Mouse (Mus musculus) kidney, embryonic 14.5 days (tissue): ENCODE measurements at regions not wholly inside any gene's neighbourhood (a gene's known extent, or its start where the extent isn't known, plus 50 kb on each side); places are given as distances from the start of the nearest gene placed in this dataset.

Source experiments
- ATAC-seq: fragments of 200-750 bp; cut with Nextera tagmentation; 2 replicates; pipeline ENCODE4 v1.8.0; 2017; ENCODE audit warnings: moderate number of reproducible peaks, mild to moderate bottlenecking, moderate TSS enrichment, moderate library complexity; ENCODE audit not compliant: low FRiP score, low TSS enrichment
- H3K27ac ChIP-seq: fragments of 300-500 bp; sonication (generic); 2 replicates; pipeline ENCODE4 v1.5.1; 2014; ENCODE audit warnings: low read depth, mild to moderate bottlenecking, low read length, moderate library complexity, mixed read lengths
- H3K27me3 ChIP-seq: fragments of 300-500 bp; sonication (generic); 2 replicates; pipeline ENCODE4 v1.6.1; 2014; ENCODE audit warnings: mild to moderate bottlenecking, low read length; ENCODE audit not compliant: control insufficient read depth, insufficient read depth
- H3K36me3 ChIP-seq: fragments of 300-500 bp; sonication (generic); 2 replicates; pipeline ENCODE4 v1.6.1; 2014; ENCODE audit warnings: low read length, mixed read lengths; ENCODE audit not compliant: control insufficient read depth, insufficient read depth
- H3K4me1 ChIP-seq: fragments of 300-500 bp; sonication (generic); 2 replicates; pipeline ENCODE4 v1.6.1; 2014; ENCODE audit warnings: low read length, mixed read lengths; ENCODE audit not compliant: control insufficient read depth, insufficient read depth
- H3K4me2 ChIP-seq: fragments of 300-500 bp; sonication (generic); replicated peaks from 2 replicates; pipeline ENCODE4 v1.6.1; 2014; ENCODE audit warnings: low read depth, mild to moderate bottlenecking, low read length
- H3K4me3 ChIP-seq: fragments of 300-500 bp; sonication (generic); 2 replicates; pipeline ENCODE4 v1.5.1; 2014; ENCODE audit warnings: mild to moderate bottlenecking, low read length
- H3K9ac ChIP-seq: fragments of 300-500 bp; sonication (generic); 2 replicates; pipeline ENCODE4 v1.6.1; 2014; ENCODE audit warnings: low read depth, mild to moderate bottlenecking, low read length, moderate library complexity
- H3K9me3 ChIP-seq: fragments of 300-500 bp; sonication (generic); 2 replicates; pipeline ENCODE4 v1.6.1; 2016; ENCODE audit warnings: low read length; ENCODE audit not compliant: control insufficient read depth
- WGBS: fragments of 180-500 bp; shearing (Covaris S2); extraction: QIAGEN DNeasy Blood & Tissue Kit; methylation state at CpG from one replicate; pipeline ENCODE4 v1.1.7; 2014; 5-methylcytosine and 5-hydroxymethylcytosine counted together

- no peak overlapping the region for H3K4me3 ChIP-seq
- H3K27ac ChIP-seq = no peak overlapping the region
- no peak overlapping the region for H3K9ac ChIP-seq
- peaks cover 21% of the 10 kb centered on the region for H3K4me1 ChIP-seq
- no peak overlapping the region for H3K4me2 ChIP-seq
- ATAC-seq = no peak
- H3K27me3 ChIP-seq = no peaks in the 10 kb centered on the region
- 6% methylated on average over 8 of the region's 8 CpGs for WGBS
- no peaks in the 10 kb centered on the region for H3K9me3 ChIP-seq
- no peaks in the 10 kb centered on the region for H3K36me3 ChIP-seq
Measured at GRCm38 (mm10) chr16:76762619-76763283, 250.8 kb upstream of the Usp25 start.

GRCm38 (mm10) chr16:76761848-76762247, 251.7 kb upstream of the Usp25 start:
- Histone ChIP-seq H3K4me3 (no peak overlapping the region), H3K4me1 (peaks cover 21% of the 10 kb centered on the region), H3K4me2 (no peak overlapping the region), H3K9me3 (no peaks in the 10 kb centered on the region), H3K36me3 (no peaks in the 10 kb centered on the region), H3K9ac (no peak overlapping the region), H3K27ac (no peak overlapping the region), H3K27me3 (no peaks in the 10 kb centered on the region)
- 61% methylated on average over 1 of the region's 1 CpGs for WGBS
- no peak for ATAC-seq

DNA sequence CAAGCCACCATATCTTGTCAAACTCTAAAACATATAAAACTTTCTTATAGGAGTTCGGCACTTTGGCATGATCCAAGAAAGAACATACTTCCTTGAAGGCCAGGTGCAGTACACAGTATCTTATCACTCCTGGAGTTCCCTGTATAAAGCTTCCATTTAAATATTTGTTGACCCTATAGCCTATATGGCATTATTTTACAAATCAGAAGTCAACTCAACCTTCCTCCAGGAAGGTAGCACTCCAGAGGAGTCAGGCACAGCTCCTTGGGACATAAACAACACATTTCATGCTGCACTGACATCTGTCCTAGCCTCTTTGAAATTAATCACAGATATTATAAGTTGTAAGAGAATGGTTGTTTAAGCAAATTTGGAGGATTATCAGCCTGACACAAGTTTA, 252.5 kb upstream of the Usp25 start:
- Histone ChIP-seq H3K4me1 (peaks cover 21% of the 10 kb centered on the region), H3K4me2 (no peak overlapping the region), H3K9me3 (no peaks in the 10 kb centered on the region), H3K36me3 (no peaks in the 10 kb centered on the region), H3K27ac (no peak overlapping the region), H3K4me3 (no peak overlapping the region), H3K27me3 (no peaks in the 10 kb centered on the region), H3K9ac (no peak overlapping the region)
- 84% methylated on average over 1 of the region's 1 CpGs for WGBS
- ATAC-seq = no peak

GRCm38 (mm10) chr16:76754871-76755270, 258.6 kb upstream of the Usp25 start:
- no peak overlapping the region for H3K9ac ChIP-seq
- H3K27ac ChIP-seq = no peak overlapping the region
- no peaks in the 10 kb centered on the region for H3K27me3 ChIP-seq
- no peak for ATAC-seq
- H3K36me3 ChIP-seq = no peaks in the 10 kb centered on the region
- WGBS = 50% methylated on average over 3 of the region's 3 CpGs
- no peak overlapping the region for H3K4me3 ChIP-seq
- H3K4me1 ChIP-seq = no peaks in the 10 kb centered on the region
- H3K9me3 ChIP-seq = no peaks in the 10 kb centered on the region
- no peak overlapping the region for H3K4me2 ChIP-seq

DNA sequence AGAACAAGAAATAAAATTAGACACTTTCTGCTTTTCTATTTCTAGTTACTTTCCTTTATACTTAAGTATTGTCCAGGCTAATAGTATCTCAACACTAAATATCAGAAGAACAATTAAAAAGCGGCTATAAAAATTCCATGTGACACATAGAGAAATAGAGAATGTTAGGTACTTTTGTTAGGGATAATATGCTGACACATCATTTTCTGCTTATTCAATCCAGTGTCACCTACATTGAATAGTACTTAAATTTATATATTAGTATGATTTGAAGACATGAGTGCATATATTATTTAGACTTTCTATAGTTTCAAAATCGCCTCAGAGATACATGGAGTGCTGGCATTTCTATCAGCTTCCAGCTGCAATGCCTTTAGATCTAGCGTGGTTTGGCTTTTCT, 267.1 kb upstream of the Usp25 start:
- Histone ChIP-seq H3K9ac (no peak overlapping the region), H3K27me3 (no peaks in the 10 kb centered on the region), H3K4me1 (no peaks in the 10 kb centered on the region), H3K4me2 (no peak overlapping the region), H3K9me3 (0 out of 2 replicates have a peak, but pooled peaks cover 2% of the 10 kb centered on the region), H3K27ac (no peak overlapping the region), H3K36me3 (no peaks in the 10 kb centered on the region), H3K4me3 (no peak overlapping the region)
- WGBS = 94% methylated on average over 3 of the region's 3 CpGs
- no peak for ATAC-seq

DNA sequence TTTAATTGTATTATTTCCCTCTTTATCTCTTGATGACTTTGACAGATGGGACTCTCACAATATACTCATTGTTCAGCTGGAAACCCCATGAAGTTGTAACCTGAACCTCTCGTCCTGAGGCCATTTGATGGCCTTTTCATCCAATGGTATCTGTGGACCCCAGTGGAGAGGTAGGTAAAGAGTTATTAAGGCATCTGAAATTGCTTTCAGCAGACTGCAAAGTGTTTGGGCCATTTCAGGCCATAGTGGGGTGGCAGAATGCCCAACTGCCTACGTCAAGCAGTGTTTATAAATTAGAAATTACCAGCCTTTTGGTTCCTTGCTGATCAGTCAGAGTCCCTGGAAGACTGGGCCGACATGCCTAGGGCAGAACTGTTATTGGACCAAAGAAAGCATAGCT, 272.4 kb upstream of the Usp25 start:
- Histone ChIP-seq H3K4me3 (no peak overlapping the region), H3K27me3 (no peaks in the 10 kb centered on the region), H3K4me1 (no peaks in the 10 kb centered on the region), H3K9me3 (no peaks in the 10 kb centered on the region), H3K36me3 (no peaks in the 10 kb centered on the region), H3K27ac (no peak overlapping the region), H3K4me2 (no peak overlapping the region), H3K9ac (no peak overlapping the region)
- no peak for ATAC-seq
- WGBS = 68% methylated on average over 3 of the region's 3 CpGs

DNA sequence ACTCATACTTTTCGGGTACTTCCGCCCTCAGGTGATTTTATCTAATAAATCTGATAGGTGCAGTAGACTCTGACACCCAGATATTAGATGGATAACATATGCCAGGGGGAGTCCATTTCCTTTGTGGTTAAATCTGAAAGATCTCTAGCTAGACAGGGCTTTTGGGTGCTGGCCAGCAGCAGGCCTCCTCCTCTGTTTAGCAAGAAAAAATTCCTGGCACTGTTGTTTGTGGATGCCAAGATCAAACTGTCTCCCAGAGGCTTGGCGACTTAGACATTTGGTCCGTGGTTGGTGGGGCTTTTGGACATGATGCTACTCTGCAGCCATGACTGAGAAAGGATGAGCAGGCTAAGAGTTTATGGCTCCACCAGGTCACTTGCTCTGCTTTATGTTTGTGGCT, 287.5 kb upstream of the Usp25 start:
- Histone ChIP-seq H3K27ac (no peak overlapping the region), H3K9ac (no peak overlapping the region), H3K36me3 (no peaks in the 10 kb centered on the region), H3K9me3 (no peaks in the 10 kb centered on the region), H3K27me3 (no peaks in the 10 kb centered on the region), H3K4me1 (0 out of 2 replicates have a peak, but pooled peaks cover 7% of the 10 kb centered on the region), H3K4me2 (no peak overlapping the region), H3K4me3 (no peak overlapping the region)
- no peak for ATAC-seq
- whole genome bisulfite sequencing = 68% methylated on average over 4 of the region's 4 CpGs

DNA sequence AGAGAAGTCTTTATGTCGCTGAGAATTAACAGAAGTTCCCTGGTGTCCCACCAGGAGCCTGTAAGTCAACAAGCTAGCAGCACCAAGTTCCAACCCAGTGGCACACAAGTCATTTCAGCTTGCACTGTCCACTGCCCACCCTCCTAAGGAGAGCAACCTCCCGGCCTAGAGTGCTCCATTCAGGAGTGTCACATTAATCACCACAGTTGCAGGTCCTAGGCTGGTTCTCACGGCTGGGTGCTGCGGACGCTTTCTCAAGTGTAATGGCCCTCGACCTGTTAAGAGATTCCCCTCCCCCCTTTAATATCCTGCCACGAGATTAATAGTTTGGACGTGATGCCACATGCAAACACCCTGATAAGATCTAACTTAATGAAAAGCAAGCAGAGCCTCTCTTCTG, 288.2 kb upstream of the Usp25 start:
- WGBS = 17% methylated on average over 8 of the region's 8 CpGs

GRCm38 (mm10) chr16:76718809-76719208, 294.7 kb upstream of the Usp25 start:
- H3K4me1 ChIP-seq = no peaks in the 10 kb centered on the region
- no peak overlapping the region for H3K9ac ChIP-seq
- no peak for ATAC-seq
- no peak overlapping the region for H3K27ac ChIP-seq
- no peaks in the 10 kb centered on the region for H3K27me3 ChIP-seq
- H3K36me3 ChIP-seq = no peaks in the 10 kb centered on the region
- no peaks in the 10 kb centered on the region for H3K9me3 ChIP-seq
- WGBS = 82% methylated on average over 1 of the region's 1 CpGs
- H3K4me3 ChIP-seq = no peak overlapping the region
- H3K4me2 ChIP-seq = no peak overlapping the region

More for the DNA sequence above, 288.2 kb upstream of the Usp25 start:
- ATAC-seq = peak; percentile 94
- no peak overlapping the region for H3K4me2 ChIP-seq
- no peak overlapping the region for H3K27ac ChIP-seq
- no peaks in the 10 kb centered on the region for H3K27me3 ChIP-seq
- H3K9me3 ChIP-seq = no peaks in the 10 kb centered on the region
- no peak overlapping the region for H3K9ac ChIP-seq
- H3K36me3 ChIP-seq = no peaks in the 10 kb centered on the region
- H3K4me1 ChIP-seq = 0 out of 2 replicates have a peak, but pooled peaks cover 7% of the 10 kb centered on the region
- no peak overlapping the region for H3K4me3 ChIP-seq
